13 mouse cellular contexts compared by ENCODE assay signal in genomic region chr9:99164664-99165226, GRCm38 (mm10). TPM values are rescaled to one million over a fixed set of nuclear protein-coding genes. Genes with fewer than 3 reads are reported as not detected.
DNase-seq lines count a peak whose midpoint lies in the region; ATAC-seq lines count a peak whose summit lies in the region.
"Had no signal": no experiment of that assay in that cellular context is flagged by ENCODE, and none has a peak within 500 bp of the region (broad histone marks: within the 10 kb centered on the region; RNA-seq: fewer than 3 reads in every experiment).

No protein-coding gene starts in this region.

- no peaks in the 10 kb centered on the region for H3K4me1 ChIP-seq in kidney, embryonic 14.5 days (ENCODE audit: control insufficient read depth, insufficient read depth, low read length)
- peaks cover 27% of the 10 kb centered on the region for H3K4me1 ChIP-seq in embryonic facial prominence, embryonic 13.5 days

- peak; percentile 6 for DNase-seq in kidney, adult 11 months
- peak; percentile 42 for DNase-seq in retina, postnatal 1 day
- DNase-seq in retina, embryonic 14.5 days (ENCODE audit: low spot score) = no peak
- no peak for DNase-seq in layer of hippocampus, adult 11-12 months (ENCODE audit: low spot score)
- DNase-seq: adrenal gland, adult 8-10 months; heart, postnatal 10 days; kidney, adult 9 months; right cerebral cortex, postnatal 25 days had no signal

- H3K4me2 ChIP-seq in kidney, embryonic 14.5 days (replicated peaks; ENCODE audit: low read depth, low read length) = no peak overlapping the region
- no peak overlapping the region for H3K4me2 ChIP-seq in embryonic facial prominence, embryonic 13.5 days
- H3K4me2 ChIP-seq: lung, embryonic 15.5 days had no signal

- ATAC-seq in kidney, embryonic 14.5 days (ENCODE audit: low FRiP score, low TSS enrichment) = no peak
- ATAC-seq in embryonic facial prominence, embryonic 13.5 days (ENCODE audit: insufficient number of reproducible peaks, insufficient read depth, low FRiP score, low TSS enrichment, low read depth) = no peak
- no peak for ATAC-seq in erythroblast, adult 5-6 weeks (replicated peaks; ENCODE audit: low FRiP score, poor library complexity, severe bottlenecking)

- no peaks in the 10 kb centered on the region for H3K36me3 ChIP-seq in kidney, embryonic 14.5 days (ENCODE audit: control insufficient read depth, insufficient read depth, low read length)
- H3K36me3 ChIP-seq in embryonic facial prominence, embryonic 13.5 days = no peaks in the 10 kb centered on the region
- H3K36me3 ChIP-seq: lung, embryonic 15.5 days had no signal

- H3K9ac ChIP-seq in kidney, embryonic 14.5 days (ENCODE audit: low read depth, low read length) = no peak overlapping the region
- H3K9ac ChIP-seq in embryonic facial prominence, embryonic 13.5 days = no peak overlapping the region
- H3K9ac ChIP-seq: lung, embryonic 15.5 days had no signal

- no peaks in the 10 kb centered on the region for H3K9me3 ChIP-seq in kidney, embryonic 14.5 days (ENCODE audit: control insufficient read depth, low read length)
- no peaks in the 10 kb centered on the region for H3K9me3 ChIP-seq in embryonic facial prominence, embryonic 13.5 days
- H3K9me3 ChIP-seq: lung, embryonic 15.5 days had no signal

- no peaks in the 10 kb centered on the region for H3K27me3 ChIP-seq in kidney, embryonic 14.5 days (ENCODE audit: control insufficient read depth, insufficient read depth, low read length)
- H3K27me3 ChIP-seq in embryonic facial prominence, embryonic 13.5 days = no peaks in the 10 kb centered on the region
- H3K27me3 ChIP-seq: lung, embryonic 15.5 days had no signal

- H3K4me3 ChIP-seq in kidney, embryonic 14.5 days (ENCODE audit: low read length) = no peak overlapping the region
- no peak overlapping the region for H3K4me3 ChIP-seq in embryonic facial prominence, embryonic 13.5 days
- H3K4me3 ChIP-seq: lung, embryonic 15.5 days; myocyte had no signal

- WGBS in kidney, embryonic 14.5 days = 31% methylated on average over 3 of the region's 3 CpGs
- 39% methylated on average over 3 of the region's 3 CpGs for WGBS in embryonic facial prominence, embryonic 13.5 days

- no peak overlapping the region for H3K27ac ChIP-seq in kidney, embryonic 14.5 days (ENCODE audit: low read depth, low read length)
- peak overlapping the region; percentile 71 for H3K27ac ChIP-seq in embryonic facial prominence, embryonic 13.5 days
- H3K27ac ChIP-seq: lung, embryonic 15.5 days had no signal

RNA-seq across cellular contexts. Expression of gene Pik3cb, which starts 24.3 kb away (rescaled TPM):
- polyA plus RNA-seq in kidney, embryonic 14.5 days (2014; fragmentation: Nextera tagmentation; extraction: Ambion mirVana) = 1.0 and 1.1 TPM in 2 replicates
- 1.6 and 2.6 TPM in 2 replicates for polyA plus RNA-seq in embryonic facial prominence, embryonic 13.5 days (2015; fragmentation: Nextera tagmentation; extraction: Ambion mirVana)
- total RNA-seq in erythroblast, adult 5-6 weeks (2015; ENCODE audit: low replicate concordance) = 7.5 and 9.2 TPM in 2 replicates
- total RNA-seq in erythroblast, adult 5-6 weeks (2017; ENCODE audit: low replicate concordance) = 4.7 and 4.9 TPM in 2 replicates

Comparison
In these comparisons a context has a peak if more than half of its experiments do, and no peak if none do; other contexts are left out.
1. DNase-seq: peak in kidney, adult 11 months (single experiment) and retina, postnatal 1 day (single experiment); none in retina, embryonic 14.5 days (single experiment) and layer of hippocampus, adult 11-12 months (single experiment).